Mouse (Mus musculus): ENCODE results near the gene Zfp524. TPM values are rescaled to one million over a fixed set of nuclear protein-coding genes. Genes with fewer than 3 reads are reported as not detected.
"Not testable (repeated sequence)": the region's sequence is repeated elsewhere in the genome, so short reads cannot be mapped to it uniquely, and the experiment has no call there.

Zfp524 gene
- 10 to 100 TPM in 1 of 2 experiments, 1 to 10 TPM in 1; 9.2 to 11.8 TPM for total RNA-seq (2021)
- long read RNA-seq, experiment 1, transcript Zfp524-201 (2 exons, 1,142 nt): major isoform, 7 of 7 reads
- long read RNA-seq, experiment 1, partial matches to known transcripts: 0 of 7 reads
- long read RNA-seq, experiment 1, other reads (novel, unspliced or antisense): 0 of 7 reads
- long read RNA-seq, experiment 2, transcript Zfp524-201 (2 exons, 1,142 nt): major isoform, 9 of 9 reads
- long read RNA-seq, experiment 2, partial matches to known transcripts: 0 of 9 reads
- long read RNA-seq, experiment 2, other reads (novel, unspliced or antisense): 0 of 9 reads

GRCm38 (mm10) chr7:5014251-5015117 is at the start of gene Zfp524, which contains the start of gene Fiz1:
Zfp524 (plus strand) TSS chr7:5014415.
Fiz1 (minus strand) TSS chr7:5014697.
- DNase-seq: peak; percentile 96 to 100

- DNase-seq: no peak
These were observed 49.2 kb upstream of the Zfp524 start for GRCm38 (mm10) chr7:4964988-4965387.

DNA sequence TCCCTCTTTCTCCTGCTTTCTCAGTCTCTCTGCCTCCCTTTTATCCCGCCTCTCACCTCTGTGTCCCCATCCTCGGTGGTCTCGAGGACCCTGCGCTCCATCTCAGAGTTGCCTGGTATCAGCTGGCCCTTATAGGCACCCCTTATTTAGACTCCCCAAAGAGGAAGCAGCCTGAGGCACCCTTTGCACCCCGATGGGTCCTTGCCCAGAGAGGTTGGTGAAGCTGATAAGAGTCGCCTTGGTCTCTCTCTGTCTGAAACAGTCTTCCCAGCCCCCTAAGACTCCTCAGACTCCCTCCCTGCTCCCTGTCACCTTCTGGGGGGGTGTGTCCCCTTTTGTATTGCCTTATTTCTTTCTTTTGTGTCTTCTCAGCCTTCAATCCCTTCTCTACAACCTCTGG is 43.1 kb upstream of the Zfp524 start, which contains the start of gene Sbk3:
Sbk3 (minus strand) TSS at position 101 of the 400 bp plus-strand sequence.
- no peak for DNase-seq

DNA sequence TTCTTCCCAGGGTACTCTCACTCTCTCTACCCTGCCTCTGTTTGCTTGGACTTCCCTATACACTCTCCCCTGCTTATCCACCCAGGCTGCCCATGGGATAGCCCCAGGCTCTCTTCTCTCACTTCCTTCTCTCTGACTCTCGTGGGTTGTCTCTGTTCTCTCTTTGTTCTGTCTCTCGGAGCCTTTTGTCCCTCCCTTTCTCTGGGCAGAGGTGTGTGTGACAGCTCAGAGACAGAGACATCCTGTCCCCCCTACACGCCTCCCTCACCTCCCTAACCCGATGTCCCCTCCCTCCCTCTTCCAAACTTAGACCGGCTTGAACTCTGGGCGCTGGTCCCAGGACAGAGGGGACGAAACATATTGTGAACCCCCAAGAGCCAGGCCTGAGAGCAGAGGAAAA is 42.5 kb upstream of the Zfp524 start:
- peak; percentile 66 to 79 for DNase-seq

DNA sequence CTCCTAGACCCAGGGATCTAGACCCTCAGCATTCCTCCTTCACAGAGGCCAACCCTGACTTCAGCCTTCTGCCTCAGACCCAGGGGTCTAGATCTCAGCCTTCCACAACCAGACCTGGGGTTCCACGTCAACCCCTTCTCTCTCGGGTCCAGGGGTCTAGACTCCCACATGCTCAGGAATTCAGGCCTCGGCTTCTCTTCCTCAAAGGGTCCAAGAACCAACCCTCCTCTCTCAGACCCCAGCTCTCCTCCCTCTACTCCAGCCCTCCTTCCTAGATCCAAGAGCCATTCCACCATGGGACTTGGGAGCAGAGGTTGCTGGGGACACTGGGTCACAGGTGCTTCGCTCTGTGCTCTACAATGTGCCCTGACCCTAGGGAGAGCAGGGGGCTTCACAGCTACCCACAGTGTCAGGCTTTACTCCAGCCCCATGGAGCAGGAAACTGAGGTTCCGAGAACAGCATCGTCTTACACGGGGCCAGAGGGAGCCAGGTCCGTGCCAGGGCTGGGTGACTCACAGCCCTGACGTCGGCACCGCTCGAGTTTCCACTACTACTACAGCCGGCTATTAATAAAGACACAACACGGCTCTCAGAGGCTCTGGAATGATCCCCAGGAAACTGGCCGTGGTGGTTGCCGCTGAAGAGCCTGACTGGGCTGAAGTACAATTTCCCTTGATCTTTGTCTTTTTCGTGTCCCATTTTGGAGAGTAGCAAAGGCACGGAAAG is 41.7 kb upstream of the Zfp524 start:
- peak; percentile 79 to 86 for DNase-seq

DNA sequence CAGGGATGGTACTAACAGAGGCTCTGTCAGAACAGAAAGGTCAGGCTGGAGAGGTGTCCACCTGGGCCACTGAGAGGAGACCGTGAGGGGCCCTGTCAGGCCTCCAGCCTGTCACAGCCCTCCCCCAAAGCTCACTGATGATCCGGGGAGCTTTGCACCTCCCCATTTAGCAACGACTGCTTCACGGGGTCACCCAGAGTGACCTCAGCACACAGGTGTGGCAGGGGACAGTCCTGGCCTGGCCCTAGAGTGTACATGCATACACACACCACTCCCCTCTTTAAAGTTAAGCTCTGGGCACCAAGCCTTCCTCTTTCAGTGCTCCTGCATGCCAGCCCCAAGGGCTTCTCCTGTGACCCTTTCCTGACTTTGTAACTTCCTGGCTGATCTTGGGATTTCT is 38.8 kb upstream of the Zfp524 start:
- DNase-seq: no peak

DNA sequence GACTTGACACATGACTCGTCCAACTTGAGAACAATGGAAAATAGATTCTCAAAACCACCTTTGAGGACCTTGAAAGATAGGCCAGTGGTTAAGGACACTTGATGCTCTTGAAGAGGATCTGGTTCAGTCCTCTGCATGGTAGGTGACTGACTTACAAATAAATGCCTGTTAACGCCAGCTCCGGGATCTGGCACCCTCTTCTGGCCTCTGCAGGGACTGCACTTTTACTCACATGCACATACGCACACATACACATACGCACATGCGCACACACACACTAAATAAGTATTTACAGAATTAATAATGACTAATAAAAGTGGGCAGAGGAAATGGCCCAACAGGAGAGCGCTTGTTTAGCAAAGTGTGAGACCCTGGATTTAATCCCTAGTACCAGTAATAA is 37.4 kb upstream of the Zfp524 start:
- no peak for DNase-seq

GRCm38 (mm10) chr7:4988250-4988649 is 26.0 kb upstream of the Zfp524 start:
- no peak for DNase-seq

- DNase-seq: no peak
These were observed 20.7 kb upstream of the Zfp524 start for GRCm38 (mm10) chr7:4993347-4993998.

DNA sequence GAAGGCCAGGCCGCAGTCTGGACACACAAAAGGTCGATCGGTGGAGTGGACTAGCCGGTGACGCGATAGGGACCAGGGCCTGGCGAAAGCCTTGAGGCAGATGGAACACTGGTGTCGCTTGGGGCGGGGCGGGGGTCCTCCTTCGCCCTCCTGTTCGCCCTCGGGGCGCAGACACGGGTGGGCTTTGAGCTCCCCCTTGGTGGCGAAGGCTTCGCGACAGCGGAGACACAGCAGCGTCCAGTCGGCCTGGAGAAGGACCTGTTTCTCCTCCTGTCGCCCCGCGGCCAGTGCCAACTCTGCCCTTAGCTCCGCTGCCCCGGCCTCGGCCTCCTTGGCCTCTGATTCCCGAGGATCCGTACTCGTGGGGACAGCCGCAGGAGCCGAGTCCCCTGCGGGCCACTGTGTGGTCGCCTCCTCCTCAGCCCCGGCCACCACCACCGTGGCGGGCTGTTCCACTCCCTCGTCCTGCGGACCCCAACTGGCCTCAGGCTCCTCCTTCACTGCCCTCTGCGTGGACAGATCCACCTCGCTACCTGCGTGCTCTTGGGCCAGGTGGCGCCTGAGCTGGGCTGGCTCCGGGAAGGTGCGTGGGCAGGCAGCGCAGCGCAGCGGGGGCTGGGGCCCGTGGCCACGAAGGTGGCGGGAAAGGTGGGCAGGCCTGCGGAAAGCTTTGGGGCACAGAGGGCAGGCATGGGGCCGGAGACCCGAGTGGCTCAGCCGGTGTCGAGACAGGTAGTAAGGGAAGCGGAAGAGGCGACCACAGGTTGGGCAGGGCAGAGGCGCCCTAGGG is 20.0 kb upstream of the Zfp524 start:
- DNase-seq: no peak

DNA sequence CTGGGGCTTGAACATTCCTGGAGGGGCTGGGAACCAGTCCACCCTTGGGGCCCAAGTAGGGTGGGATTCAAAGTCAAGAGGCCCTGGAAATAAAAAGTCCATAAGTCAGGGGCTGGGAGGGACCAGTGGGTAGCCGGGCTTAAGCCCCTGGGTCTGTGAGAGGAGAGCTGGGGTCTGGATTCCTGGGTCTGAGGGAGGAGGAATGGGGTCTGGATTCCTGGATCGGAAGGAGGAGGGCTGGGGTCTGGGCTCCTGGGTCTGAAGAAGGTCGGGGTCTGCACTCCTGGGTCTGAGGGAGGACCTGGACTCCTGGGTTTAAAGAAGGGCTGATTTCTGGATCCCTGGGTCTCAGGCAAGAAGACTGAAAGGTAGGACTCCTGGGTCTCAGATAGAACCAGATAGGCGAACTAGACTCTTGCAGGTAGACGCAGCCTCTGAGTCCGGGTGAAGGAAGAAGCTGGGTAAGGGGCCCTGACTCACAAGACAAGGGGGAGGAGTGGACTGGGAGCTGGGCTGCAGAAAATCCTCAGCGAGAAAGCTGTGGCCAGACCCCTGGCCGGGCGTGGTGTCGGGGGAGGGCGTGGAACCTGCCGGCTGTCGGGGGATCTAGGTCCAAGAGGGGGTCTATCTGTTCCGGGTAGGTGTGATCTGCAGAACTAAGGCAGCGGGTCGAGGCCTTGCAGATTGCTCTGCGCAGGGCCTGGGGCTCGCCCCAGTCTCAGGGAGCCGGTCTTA is 18.8 kb upstream of the Zfp524 start:
- DNase-seq: no peak

DNA sequence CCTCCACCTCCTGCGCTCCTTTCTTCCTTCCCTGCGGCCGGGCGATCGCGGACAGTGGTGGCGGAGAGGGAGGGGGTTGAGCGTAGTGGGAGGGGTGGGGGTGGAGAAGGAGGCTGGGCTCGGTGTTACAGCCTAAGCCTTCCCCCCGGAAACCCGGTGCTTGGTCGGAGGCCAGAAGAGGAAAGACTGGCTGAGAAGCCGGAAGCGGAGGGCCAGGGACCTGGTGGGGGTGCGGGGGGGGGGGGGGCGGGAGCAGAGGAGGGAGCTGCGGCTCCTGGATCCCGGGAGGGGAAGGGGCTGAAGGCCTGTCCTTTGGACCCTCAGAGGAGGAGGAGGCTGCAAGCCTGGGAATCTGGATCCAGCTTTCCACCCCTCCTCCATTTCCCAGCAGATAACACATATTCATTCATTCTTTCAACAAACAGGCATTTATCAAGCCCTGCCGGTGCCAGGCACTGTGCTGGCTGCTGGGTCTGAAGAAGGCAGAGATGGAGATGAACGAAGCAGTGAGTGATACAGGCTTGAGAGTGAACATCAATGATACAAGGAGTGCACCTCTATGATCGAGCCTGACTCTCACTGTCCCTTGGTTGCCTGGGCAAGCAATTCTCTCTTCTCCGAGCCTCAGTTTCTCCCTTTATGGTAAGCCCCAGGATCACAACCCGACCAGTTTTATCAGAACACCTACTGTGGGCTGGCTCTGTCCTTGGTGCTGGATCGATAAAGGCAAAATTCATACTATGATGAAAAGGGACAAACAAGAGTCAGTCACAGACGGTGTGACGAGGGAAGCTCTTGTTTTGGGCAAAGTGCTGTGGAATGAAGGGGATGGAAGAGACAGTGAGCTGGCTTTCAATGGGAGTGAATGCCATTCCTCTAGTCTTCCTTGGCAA is 18.0 kb upstream of the Zfp524 start, which contains the start of gene Zfp579:
Zfp579 (minus strand) TSS at position 156 of the 893 bp plus-strand sequence.
- DNase-seq: peak; percentile 92 to 93

DNA sequence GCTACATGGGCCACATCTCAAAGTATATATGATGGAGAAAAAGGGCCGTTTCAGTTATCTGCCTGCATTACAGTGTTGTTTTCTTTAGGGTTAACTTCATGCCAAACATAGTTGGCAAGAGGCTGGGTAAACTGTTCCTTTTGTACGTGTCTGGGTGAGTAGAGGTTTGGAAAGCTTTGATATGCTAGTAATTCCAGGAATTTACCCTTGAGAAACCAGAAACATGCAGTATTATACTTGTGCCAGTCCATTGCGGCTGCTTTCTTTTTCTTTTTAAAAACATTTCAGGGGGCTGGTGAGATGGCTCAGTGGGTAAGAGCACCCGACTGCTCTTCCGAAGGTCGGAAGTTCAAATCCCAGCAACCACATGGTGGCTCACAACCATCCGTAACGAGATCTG is 17.3 kb upstream of the Zfp524 start:
- DNase-seq: no peak

DNA sequence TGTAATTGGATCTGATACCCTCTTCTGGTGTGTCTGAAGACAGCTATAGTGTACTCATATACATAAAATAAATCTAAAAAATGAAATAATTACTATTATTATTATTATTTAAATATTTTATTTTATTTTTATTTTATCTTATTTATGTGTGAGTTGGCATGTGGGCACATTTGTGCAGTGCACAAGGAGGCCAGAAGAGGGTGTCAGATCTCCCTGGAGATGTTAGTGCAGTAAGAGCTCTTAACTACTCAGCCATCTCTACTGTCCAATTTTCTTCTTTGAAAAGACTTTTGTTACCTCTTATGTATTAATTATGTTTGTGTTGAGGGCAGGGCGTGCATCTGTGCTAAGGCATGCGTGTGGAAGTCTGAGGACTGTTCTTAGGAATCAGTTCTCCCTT is 14.3 kb upstream of the Zfp524 start:
- no peak for DNase-seq

DNA sequence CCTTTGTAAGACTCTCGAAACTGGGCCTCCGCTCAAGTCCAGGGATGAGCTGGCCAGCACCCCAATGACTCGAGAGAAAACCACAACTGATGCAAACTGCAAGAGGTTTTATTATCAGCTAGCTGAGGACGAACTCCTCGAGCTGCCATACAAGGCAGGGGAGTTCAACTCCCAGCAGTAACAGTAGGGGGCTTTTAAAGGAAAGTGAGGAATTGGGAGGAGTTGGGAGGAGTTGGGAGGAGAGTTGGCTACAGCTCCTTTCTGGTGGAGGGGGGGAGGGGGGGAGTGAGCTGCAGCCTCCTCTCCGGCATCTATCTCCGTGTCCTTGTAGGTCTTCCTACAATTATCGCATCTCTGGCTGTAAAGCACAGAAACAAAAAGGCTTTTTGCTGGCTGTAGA is 11.3 kb upstream of the Zfp524 start:
- DNase-seq: not testable (repeated sequence)

DNA sequence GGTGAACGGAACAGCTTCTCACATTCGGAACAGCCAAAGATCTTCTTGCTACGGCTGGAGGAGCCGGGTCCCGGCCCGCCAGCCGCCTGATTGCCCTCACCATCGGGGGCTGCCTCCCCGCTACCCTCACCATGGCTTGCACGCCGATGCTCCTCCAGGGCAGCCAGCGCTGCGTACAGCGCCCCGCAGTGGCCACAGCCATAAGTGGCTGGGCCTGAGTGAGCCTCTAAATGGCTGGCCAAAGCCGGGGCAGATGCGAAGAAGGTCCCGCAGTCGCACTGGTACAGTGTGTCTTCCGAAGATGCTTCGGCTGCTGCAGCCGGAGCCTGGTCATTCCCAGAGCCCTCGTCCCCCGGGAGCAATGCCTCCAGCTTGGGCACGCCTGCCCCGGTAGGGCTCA is 6.0 kb upstream of the Zfp524 start:
- DNase-seq: no peak

DNA sequence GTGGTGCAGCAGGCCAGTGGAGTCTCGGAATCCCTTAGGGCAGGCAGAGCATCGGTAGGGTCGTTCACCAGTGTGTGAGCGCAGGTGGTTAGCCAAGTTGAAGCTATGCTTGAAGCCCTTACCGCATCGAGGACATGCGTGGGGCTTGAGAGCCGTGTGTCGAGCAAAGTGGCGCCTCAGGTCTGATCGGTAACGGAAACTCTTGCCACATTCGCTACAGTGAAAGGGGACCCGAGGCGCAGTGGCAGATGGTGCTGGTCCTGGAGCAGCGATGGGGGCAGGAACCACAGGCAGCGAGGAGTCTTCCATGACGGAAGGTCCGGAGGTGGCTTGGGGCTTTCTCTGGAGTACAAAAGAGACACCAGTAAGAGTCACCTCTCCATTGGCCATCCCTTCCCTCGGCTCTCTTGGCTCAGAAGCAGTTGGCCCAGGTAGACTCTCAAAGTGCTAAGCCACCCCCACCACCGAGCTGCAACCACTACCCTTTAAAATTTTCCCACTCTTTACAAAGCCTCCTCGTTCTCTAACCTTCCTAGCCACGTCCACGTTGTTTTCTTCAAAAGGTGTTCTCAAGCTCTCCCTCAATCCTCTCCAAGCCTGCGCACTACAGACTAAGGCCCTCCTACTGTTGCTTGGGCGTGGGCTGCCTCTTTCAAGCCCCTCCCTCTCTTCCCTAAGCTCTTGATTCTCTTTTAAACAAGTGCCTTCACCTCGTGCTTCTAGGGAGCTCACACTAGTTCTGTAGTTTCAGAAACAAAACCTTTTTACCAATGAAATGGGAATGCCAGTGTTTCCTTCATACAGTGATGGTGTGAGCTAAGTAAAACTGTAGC is 1.3 kb upstream of the Zfp524 start:
- no peak for DNase-seq
